Mouse (Mus musculus) CH12F3 (cell line): ENCODE measurements around the gene 2010111I01Rik.
"Not testable (repeated sequence)": the region's sequence is repeated elsewhere in the genome, so short reads cannot be mapped to it uniquely, and the experiment has no call there.

Source experiments
- in situ Hi-C: fragments of 300-500 bp; cut with MboI; formaldehyde crosslinking; loops from 2 replicates; pipeline ENCODE4 v1.14.3; 2020; ENCODE audit warnings: low sequenced_read_pairs

Gene 2010111I01Rik

GRCm38 (mm10) chr13:63073911-63074675 is 109.4 kb downstream of the 2010111I01Rik start:
- in situ Hi-C loops: no loop called here

- in situ Hi-C loops: no loop called here
Measured at GRCm38 (mm10) chr13:63074676-63074991, 109.9 kb downstream of the 2010111I01Rik start.

- in situ Hi-C loops: no loop called here
Measured at GRCm38 (mm10) chr13:63075331-63075855, 110.7 kb downstream of the 2010111I01Rik start.

DNA sequence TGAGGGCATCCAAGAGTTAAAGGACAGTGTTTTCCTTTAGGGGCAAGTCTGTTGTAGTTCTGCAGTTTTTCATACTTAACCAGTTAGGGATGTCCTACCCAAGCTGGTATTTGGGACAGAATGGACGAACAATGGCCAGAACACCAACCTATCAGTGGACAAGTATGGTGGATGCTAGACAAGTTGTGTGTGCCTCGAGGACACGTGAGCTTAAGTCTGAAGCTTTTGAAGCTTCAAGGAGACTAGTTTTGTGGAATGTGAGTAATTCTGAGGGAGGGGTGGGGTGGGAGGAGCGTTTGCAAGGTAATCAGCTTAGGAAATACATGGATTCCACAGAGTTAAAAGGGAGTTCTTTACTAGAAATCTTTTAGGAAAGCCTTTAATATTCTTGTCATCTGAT is 115.5 kb downstream of the 2010111I01Rik start:
- in situ Hi-C loops: no loop called here

GRCm38 (mm10) chr13:63080823-63081222 is 116.1 kb downstream of the 2010111I01Rik start:
- in situ Hi-C loops: no loop called here

DNA sequence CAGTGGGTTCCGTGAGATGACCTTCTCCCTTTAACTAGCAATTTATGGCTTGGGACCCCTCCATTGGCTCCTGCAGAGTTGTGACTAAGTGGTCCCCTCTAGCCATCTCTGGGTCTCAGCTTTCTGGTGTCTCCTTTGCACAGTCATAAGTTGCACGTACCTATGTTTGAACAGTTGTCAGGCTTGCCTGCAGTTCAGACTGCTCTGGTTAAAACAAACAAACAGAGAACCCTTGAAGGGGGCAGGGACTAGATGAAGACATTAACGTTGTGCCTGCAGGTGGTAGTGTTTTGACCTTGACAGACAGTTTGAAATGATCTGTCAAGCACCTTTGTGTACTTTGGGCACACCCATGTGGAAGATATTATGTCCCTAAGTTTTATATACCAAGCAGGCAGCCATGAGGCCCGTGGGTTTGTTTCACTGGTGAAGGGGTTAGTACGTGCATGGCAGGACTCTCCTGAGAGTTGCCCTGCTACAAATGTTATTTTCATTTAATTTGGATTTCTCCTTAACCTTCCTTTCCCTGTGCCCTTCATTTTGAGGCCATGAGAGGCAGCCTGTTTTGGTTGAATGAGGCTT is 118.0 kb downstream of the 2010111I01Rik start:
- in situ Hi-C loops: no loop called here

GRCm38 (mm10) chr13:63083139-63083538 is 118.4 kb downstream of the 2010111I01Rik start:
- in situ Hi-C loops: not testable (repeated sequence)

DNA sequence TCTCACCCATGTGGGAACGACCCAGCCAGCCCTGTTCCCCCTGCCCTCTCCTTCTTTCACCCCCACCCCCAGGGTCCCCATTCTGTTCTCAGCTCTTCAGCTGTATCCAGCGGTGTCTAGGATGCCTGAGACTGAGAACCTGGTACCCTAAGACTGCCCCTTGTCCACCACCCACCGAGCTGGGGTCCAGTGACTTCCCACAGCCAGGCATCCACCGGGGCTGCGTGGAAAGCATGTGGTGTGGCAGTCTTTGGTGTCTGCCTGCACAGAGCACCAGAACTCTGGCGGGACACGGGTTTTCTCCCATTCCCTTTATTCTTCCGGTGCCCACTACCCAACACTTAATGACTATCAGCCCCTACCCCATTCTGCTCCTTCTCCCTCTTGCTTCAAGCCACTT is 119.0 kb downstream of the 2010111I01Rik start:
- in situ Hi-C loops: no loop called here

- in situ Hi-C loops: no loop called here
Measured at GRCm38 (mm10) chr13:63087865-63088683, 123.4 kb downstream of the 2010111I01Rik start.

DNA sequence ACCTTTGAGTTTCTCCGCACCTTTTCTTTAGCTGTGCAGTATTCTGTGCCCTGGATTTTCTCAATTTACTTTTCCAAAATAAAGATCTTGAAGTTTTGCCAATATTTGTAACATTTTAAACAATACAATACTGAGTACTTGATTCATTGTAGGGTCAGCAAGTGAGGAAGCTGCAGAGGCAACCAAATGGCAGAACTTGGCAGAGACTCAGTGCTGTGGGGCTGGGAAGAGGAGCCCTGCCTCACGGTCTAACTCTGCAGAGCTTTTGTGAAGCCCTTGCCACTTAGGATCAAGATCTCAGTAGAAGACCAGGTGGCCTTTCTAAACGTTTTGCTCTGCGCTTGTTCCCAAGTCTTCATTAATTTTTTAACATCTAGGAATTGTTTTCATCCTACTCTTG is 124.8 kb downstream of the 2010111I01Rik start:
- in situ Hi-C loops: no loop called here

DNA sequence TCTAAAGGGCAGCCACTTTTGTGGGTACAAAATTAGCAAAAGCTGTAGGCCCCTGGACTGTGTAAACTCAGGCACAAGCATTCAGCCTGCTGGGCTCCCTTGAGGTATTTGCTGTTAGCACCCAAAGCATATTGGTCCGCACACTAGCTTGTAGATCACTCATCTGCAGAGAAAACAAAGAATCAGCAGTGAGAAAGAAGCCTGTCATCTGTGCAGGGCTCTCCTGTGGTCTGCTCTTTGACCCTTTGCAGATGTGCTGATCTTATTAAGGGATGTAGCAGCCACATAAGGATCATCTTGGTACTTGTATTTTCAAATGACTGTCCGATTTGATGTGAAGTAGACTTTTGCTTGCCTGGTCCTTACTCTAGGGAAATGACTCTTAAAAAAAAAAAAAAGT is 126.6 kb downstream of the 2010111I01Rik start:
- in situ Hi-C loops: no loop called here

GRCm38 (mm10) chr13:63092299-63092698 is 127.6 kb downstream of the 2010111I01Rik start:
- in situ Hi-C loops: no loop called here

DNA sequence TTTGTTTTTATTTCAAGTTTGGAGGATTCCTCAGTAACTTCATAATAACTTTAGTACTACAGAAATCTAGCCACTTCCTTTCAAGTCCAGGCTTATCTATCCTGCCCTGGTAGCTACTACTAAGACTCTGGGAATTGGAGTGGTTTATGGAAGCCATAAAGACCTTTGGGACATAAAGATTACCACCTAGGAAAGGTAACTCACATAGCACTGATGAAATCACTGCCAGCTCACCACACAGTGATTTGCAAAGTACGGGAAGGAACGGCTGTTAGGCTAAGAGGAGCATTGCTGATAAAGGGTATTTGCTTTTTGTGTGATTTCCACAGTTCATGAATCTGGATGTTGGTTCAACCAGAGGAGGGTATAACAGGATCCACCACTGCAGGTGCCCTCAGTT is 128.2 kb downstream of the 2010111I01Rik start:
- in situ Hi-C loops: no loop called here

GRCm38 (mm10) chr13:63093636-63094035 is 128.9 kb downstream of the 2010111I01Rik start:
- in situ Hi-C loops: no loop called here

DNA sequence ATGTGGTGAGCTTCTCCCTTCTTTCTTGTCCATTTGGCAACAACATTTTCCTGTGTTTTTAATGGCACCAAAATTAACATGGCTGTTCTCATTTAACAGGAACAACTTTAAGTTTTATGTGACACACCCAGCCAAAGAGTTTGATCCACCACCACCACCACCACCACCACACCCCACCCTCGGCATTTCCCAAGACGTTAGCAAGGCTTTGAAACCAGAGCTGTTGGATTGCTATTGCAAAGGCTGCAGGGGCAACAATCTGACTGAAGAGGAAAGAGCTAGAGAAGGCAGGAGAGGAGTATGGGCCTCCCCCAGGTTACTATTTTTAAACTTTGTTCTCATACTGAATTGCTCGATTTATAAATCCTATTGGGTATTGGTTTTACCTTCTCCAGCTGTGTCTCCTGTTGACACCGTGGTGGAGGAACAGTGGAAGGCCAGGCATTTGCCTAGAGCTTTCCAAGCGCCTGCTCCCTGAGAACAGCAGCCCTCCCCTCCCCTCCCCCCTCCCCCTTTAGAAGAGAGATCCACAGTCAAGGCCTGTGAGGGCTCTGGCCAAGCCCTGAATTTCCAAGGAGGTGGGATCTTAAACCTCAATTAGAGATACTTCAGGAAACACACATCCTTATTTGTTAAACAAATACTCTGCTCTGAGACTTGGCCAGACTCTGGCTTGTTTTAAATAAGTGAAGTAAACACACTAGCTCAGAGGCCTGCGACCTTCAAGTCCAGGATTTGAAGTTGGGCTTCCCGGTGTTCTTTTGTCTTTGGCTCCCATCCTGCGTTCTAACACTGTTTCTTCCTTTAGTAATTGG is 129.8 kb downstream of the 2010111I01Rik start:
- in situ Hi-C loops: no loop called here

DNA sequence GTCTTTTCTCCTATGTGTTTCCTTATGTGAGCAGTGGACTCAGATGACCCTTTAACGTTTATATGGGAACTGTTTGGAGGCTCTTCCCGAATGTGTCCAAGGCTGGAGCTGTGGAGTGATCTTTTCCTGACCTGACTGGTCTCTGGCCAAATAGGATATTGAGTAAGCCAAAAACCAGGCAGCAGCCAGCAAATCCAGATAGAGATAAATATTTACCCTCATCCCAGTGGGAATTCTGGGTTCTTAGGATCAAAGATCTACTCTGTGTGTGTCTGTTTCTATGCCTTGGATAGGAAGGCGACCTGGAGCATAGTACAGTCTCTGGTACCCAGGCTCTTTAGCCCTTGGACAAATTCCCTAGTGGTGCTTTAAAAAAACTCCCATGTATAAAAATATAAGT is 132.1 kb downstream of the 2010111I01Rik start:
- in situ Hi-C loops: no loop called here

DNA sequence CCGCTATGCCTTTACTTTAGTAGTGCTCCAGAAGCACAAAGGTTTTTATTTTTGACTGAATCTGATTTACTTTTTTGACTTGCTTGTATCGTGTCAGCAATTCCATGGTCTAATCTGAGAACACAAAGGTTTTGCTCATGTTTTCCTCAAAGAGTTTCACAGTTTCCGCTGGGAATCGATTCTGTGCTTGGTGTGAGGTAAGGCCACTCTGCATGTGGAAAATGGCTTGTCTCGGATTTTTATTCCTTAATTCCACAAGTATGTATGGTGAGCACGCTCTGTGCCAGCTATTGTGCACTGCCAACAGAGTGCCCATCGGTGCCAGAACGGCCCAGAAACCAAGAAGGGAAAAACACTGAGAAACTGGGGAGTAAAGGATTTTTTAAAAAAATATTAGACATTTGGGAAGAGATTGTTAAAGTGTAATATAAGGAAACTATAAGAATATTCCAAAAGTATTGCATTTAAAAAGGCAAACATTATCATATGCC is 132.8 kb downstream of the 2010111I01Rik start:
- in situ Hi-C loops: no loop called here

- in situ Hi-C loops: no loop called here
Measured at GRCm38 (mm10) chr13:63101761-63102160, 137.1 kb downstream of the 2010111I01Rik start.

- in situ Hi-C loops: no loop called here
Measured at GRCm38 (mm10) chr13:63102848-63103585, 138.3 kb downstream of the 2010111I01Rik start.

DNA sequence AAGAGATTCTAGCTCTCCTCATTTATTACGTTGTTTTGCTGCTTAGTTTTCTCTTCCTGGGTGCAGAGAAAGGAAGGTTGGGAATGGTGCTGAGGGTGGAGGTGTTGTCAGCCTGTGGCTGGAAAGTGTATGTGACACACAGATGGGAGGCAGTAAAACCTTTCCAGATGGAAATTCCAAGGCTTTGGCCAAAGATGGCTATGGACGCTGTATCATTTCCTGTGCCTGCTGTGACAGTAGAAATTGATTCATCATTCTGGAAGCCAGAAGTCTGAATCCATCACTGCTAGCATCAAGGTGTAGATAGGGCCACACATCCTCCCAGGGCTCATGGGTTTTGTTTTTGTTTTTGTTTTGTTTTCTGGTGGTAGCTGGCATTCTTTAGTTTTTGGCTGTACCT is 141.9 kb downstream of the 2010111I01Rik start:
- in situ Hi-C loops: no loop called here
